Mouse (Mus musculus) kidney, adult 11 months (tissue): ENCODE data around the gene Rps6ka5.

Experiments used
- DNase-seq: peaks from one replicate; pipeline ENCODE4 v3.0.0; 2022

Rps6ka5 gene

DNA sequence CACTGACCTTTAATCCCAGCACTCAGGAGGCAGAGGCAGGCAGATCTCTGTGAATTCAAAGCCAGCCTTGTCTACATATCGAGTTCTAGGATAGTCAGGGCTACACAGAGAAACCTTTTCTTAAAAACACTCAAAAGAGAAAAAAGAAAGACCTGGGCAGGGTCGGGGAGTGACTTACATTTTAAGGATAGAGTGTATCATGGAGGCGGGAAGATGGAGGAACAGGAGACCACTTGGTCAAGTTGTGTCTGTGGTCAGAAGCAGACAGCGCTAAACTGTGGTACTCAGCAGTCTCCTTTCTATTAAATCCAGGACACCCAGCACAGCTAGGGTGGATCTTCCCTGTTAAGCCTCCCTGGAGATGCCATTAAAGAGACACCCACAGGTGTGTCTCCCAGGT is at the start of gene Rps6ka5:
TSS of gene Rps6ka5 (minus strand) at position 333 of the 400 bp plus-strand sequence.
- no peak for DNase-seq

DNA sequence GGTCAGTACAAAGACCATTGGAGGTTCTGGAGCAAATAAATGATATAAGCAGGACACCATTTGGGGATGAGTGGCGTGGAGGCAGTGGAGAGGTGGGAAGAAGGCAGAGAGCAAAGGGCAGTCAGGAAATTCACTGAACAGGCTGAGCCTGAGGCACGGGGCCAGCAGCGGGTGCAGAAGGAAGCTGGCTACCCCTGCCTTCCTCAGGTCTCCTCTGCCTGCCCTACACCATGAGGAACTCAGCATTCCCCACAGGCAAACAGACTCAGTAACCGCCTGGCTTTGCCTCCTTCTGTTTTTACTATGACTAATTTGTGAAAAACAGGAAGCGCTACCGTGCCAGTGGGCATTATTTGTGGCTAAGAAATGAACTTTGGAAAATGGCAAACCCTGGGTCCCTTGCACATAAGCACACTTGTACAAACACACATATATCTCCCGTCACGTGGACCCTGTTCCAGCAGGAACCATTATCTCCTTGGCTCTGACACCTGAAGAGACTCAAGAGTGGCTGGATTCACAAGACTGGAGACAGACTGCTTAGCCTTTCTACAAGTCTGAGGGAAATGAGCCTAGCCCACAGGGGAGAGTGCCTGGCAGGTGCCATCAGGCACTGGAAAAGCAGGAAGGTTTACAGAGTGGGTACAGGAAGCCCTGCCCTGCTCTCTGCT is 49.3 kb upstream of the Rps6ka5 start:
- peak; percentile 83 for DNase-seq

DNA sequence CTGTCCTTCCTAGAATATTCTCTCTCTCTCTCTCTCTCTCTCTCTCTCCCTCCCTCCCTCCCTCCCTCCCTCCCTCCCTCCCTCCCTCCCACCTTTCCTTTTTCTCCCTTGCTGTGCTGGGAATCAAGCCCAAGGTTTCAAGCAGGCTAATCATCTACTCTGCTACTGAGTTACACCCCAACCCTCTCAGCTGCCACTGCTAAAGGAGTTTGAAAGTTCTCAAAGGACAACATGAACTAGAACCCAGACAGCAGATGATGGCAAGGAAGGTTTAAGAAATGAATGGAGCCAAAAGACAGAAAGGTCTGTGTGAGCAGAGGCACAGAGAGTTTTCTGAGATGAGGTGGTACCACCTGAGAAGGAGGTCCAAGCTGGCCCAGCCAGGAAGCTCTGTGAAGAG is 48.5 kb upstream of the Rps6ka5 start:
- peak; percentile 34 for DNase-seq

DNA sequence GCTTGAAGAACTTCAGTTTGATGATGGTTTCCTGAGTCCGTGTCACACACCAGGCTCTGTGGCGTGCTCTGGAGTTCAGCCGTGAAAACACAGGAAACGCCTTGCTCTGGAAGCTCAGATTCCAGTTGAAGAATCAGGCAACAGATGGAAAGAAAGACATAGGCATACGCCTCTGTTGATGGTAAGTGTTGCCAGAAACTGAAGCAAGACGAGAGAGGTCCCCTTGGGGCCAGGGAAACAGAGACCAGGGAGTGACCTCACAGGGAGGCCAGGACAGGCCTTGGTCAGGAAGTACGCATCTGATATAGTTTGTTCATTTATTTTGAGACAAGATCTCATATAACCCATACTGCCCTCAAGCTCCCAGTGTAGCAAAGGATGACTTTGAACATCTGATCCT is 48.0 kb upstream of the Rps6ka5 start:
- no peak for DNase-seq

DNA sequence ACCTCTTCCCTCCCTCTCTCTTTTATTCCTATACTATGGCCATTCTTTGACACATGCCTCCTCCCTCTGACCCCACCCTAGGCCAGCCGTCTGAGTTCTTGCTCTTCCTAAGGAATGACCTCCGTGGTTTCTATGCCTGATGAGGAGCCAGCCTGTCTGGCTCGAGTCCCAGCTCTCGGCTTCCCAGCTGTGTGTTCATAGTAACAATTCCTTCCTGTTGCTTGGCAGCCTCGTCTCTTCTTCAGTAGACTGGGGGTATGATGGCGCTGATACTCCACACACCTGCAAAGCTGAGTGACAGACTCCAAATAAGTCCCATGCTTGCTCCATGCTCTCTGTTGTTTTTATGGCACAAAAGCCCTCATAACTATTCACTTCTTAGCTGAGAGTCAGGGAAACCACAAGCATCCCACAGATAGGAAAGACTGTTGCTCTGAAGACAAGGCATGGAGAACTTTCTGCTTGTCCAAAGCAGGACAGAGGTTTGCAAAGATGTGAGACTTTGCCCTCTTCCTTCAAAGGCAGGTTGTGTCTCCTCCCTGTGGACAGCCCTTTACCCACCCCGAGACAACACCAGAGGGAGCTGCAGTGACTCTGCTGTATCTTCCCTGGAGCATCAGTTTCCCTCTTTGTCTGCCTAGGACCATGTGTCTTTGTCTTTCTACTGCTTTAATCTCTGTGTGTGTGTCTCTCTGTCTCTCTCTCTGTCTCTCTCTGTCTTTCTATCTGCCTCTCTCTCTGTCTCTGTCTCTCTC is 45.6 kb upstream of the Rps6ka5 start:
- DNase-seq, result peak; percentile 31

DNA sequence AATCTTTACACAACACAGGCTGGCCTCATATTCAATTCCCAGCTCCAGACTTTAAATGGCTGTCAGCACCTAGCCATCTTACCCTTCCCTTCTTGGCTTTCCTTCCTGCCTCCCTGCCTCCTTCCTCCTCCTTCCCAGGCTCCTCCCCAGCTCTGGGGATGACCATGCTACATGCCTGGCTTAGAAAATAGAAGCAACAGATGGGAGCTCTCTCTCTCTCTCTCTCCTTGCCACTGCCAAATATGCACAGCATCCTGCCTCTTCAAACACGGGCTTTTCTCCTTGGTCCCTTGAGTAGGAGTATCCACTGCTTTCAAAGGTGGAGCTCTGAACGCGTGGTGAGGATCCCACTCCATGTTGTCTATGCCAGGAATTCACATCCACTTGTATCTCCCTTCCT is 44.0 kb upstream of the Rps6ka5 start:
- DNase-seq, result no peak

DNA sequence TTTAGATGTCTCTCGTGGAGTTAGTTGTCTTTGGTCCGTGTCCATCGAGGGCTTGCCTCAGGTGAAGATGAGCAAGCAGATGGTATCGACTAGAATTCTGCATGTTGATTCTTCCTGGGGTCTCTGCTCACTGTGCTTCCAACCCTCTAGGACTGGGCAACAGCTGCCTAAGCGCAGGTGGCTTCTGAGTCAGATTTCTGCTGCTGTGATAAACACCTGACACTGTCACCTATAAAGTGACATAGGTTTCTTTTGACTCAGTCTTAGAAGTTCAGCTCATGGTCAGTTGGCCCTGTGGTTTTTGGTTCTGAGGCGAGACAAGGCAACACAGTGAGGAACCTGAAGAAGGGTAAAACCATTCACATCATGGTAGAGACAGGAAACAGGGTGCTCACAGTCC is 43.1 kb upstream of the Rps6ka5 start:
- DNase-seq, result no peak

DNA sequence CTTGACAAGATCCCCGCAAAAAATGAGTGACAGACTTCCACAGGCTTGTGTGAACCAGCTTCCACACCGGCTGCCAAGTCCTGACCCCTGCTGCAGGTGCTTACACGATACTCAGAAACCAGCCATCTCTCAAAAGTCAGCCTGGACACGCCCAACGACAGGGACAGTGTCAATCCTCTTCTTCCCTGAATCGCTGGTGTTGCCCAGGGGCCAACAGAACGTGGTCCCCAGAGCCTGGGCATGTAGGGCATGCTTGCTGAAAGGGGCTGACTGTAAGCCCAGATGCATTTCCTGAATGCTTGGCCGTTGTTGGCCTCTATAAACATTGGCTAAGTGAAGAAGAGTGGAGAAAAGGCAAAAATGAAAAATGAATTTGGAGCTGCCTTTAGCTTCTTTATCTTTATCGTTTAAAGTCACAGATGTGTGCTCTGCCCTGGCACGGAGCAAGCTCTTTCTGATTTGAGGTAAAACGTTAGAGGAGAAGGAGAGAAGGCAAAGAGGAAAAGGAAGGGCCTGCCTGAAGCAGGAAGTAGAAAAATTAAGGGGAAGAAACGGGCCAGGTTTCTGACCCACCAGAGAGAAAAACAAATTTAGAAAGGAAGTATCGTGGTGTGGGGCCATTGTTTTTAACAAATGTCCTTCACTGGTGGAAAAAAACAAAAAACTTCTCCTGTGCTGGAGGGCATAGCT is 37.7 kb upstream of the Rps6ka5 start:
- no peak for DNase-seq

DNA sequence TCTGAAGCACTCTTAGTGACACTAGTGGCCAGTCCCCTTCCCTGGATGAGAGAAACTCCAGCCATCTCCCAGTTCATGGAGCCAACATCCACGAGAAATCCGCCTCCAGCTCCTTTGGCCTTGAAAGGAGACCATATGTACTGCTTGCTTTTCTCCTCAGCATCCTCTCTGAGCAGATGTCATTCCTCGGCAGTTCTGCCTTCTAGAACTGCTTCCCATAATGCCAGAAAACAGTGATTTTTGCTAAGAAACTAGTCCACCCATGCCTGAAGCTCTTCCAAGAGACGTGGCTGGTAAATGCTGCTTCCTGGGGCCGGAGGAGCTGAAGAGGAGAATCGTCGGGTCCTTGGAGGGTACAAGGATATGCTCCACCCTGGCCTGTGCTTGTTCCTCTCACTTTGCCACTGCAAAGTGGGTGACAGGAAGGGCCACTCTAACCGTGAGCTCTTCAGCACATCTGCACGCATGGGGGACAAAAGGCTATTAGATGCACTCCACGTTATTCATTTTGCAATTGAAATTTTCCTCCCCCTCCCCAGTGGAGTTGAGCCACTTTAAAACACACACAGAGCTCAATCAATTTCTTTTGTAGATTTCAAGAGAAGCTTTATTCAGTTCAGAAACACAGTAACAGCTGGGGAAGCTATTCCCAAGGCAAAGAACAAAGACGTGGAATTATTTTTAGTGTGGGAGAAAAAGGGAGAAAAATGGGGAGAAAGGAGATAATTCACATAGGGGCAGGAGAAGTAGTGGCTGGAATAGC is 36.1 kb upstream of the Rps6ka5 start:
- DNase-seq, result no peak

DNA sequence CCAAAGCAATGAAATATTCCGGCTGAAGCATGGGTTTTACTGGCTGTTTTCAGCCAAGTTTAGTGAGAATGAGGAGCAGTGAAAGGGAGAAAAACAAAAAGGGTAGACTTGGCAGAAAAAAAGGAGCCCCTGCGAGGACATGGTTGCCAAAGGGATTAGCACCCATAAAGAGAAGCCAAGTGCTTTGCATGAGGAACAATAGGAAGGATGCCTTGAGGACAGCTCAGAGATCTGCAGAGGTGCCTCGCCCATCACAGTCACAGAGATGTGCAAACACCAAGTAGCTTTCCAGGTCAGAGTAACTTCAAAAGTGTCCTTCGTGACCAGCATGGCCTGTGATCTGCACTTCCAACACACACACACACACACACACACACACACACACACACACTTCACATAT is 30.6 kb upstream of the Rps6ka5 start:
- no peak for DNase-seq

DNA sequence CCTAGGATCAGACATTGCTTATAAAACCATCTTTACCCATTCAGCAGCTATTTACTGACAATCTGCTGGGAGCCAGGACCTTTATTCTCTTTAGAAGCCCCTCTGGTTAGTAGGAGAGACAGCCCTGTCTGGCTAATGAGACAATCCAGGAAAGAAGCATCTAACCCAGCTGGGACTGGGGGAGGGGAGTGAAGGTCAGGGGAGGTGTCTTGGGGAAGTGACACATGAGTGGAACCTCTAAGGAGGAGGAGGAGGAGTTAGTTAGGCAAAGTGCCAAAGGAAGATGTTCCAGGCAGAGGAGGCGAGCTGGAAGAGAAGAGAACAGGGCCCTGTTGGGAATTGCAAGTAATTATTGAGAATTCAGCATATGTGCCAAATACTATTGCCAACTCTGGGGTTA is 26.9 kb upstream of the Rps6ka5 start:
- DNase-seq, result no peak

DNA sequence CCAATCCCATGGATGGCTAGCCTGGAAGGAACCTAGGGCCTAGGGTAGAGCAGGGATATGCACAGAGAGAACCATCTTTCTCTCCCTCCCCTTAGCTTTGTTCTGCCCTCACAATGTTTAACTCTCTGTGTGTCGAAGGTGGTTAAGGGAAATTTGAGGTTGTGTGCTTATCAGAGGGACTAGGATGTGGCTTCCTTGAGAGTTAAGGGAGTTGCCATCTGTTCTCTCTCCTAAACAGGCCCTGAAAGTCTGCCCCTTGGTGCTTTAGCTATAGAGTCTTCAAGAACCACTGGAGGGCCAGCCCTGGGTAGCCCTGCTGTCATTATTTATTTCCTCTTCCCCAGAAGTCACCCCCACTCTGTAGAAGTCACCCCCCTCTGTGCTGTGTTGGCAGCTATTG is 26.2 kb upstream of the Rps6ka5 start:
- DNase-seq, result no peak

DNA sequence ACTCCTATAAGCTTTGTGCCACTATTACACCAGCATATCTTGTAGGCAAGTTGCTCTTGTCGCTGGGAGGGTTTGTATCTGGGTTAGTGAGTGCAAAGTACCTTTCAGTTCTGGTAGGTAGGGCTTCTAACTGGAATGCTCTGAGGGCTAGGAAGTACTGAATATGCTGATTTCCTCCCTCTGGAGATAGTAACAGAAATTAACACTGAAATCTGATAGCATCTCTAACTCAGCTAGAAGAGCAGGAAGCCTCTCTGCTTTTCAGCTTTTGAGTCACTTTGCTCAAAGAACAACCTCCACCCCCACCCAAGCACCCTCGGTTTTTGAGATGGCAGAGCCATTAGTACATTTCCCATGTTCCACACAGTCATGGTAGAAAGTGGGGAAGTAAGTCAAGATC is 15.7 kb upstream of the Rps6ka5 start:
- DNase-seq, result no peak

DNA sequence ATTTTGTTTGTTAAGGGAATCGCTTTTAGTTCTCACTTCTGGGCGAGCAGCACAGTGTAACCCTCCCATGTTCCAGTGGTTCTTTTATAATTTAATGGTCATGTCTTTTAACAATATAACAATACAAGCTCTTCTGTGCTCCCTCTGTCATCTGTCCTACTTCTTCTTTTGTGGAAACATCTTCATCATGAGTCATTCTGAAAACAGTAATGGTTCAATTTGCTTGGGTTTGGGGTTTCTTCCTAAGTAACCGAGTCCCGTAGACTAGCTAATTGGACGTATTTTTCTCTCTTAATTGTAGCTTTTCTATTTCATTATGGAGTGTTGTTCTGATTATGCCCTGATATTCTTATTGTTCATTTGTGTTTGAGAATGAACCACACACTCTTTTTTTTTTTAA is 13.5 kb upstream of the Rps6ka5 start:
- DNase-seq, result no peak

DNA sequence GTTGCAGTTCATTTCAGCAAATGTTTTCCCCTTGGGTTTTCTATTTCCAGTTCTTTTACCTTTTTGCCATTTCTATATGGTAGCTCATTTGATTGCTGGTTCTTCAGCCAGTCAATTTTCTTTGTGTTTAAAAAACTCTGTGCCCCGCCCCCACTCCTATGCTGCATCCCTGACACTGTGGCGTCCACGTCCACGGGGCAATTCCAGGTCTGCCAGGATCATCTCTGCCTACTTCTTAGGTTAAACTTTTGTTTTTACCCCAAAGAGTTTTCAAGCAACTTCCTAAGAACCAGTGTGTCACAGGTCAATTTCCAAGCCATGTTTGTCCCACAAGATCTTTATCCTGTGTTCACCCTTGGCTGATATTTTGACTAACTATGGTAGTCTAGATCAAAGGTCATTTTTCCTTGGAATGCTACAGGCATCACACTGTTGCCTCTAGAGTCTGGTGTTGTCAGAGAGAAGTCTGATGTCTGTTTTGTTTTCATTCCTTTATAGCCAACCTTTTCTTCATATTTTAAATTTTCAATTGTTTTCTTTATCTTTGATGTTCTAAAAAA is 12.3 kb upstream of the Rps6ka5 start:
- no peak for DNase-seq

DNA sequence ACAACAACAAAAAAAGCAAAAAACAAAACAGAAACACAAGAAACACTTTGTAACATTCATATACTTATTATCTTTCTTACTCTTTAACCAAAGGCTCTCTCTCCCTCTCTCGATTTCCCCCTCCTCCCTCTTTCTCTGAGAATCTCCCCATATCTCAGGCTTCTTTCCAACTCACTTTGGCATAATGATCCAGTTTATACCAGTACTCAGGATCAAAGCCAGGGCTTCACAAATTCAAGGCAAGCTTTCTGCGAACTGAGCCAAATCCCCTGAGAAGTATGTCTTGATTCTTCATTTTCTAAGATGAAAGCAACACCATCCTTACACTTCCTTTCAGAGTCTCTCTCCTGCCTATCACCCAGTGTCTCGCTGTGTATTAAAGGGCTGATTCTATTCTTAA is 11.7 kb upstream of the Rps6ka5 start:
- no peak for DNase-seq

DNA sequence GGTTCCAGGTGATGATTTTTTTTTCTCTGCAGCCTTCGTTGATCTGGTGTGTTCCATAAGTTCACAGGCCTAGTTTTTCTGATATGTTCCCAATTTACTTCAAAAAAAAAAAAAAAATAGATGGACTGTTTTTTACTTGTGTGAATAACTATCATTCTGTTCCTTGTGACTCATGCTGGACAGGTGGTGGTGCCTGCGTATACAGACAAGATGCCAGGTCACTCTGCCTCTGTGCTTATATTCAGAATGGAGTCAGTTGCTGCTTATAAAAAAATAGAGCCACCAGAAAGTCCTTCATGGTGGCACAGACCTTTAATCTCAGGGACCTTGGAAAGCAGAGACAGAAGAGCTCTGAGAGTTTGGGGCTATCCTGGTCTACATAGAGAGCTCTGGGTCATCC is 8.8 kb upstream of the Rps6ka5 start:
- no peak for DNase-seq

DNA sequence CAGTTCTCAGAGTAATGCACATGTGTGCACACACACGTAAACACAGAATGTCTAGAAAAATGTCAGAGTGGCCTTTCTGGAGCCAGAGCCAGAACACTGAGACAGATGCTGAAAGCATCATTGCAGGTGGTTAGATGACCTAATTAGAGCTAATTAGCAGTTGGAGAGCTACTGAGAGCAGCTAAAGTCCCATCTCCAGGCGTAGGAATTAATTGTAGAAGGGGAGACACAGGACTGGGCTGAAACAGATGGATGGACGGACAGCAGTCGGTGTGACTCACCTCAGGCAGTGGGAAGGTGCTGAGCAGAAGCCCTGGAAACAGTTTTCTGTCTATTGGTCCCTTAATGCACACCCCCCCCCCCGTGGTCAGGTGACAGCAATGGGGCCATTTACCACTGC is 8.4 kb upstream of the Rps6ka5 start:
- no peak for DNase-seq

DNA sequence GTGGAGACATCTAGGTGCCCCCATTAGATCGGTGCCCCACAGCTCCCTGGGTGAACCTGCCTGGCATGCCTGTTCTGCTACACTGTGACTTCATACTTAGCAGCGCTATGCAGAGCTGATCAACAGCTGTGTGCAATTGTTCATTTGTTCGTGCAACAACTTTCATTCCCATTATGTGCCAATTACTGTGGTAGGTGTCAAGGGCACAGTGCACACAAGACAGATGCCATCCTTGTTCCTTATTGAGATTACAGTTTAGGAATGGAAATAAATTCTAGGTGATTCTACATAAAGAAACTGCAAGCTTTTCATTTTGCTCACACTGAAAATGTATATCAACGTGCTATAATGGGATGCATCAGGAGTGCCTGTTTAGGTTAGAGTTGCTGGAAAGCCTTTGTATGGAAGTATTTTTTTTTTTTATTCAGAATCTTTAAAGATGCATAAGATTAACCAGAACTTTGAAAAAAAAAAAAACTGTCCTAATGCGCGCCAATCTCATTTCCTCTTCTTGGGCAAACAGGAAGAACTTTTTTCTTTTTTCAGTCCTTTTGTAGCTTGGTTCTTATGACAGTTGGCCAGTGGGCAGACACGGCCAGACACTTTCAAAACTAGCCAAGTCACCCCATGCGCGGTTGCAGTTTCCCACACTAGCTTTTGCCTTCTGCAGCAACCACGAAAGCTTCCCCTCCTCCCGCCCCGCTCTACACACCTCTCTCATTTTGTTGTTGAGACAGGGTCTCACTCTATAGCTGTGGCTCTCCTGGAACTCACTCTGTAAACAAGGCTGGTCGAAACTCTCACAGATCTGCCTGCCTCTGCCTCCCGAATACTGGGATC is 2.1 kb upstream of the Rps6ka5 start:
- DNase-seq, result no peak

DNA sequence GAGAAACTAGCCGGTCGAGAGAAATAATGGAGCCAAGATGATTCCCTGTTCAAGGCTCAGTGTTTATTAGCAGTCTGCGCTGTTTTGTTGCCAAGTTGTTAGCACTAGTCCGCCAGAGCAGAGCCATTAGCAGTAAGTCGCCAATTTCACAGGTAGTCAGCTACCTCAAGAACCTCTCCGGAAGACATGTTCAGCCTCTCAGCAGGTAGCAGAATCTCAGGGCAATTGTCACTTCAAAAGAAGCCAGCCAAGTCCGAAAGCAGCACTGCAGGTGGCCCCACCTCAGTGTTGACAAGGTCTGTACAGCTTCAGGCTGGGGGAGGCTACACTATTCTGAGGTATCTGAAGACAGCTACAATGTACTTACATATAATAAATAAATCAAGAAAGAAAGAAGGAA is 1.1 kb upstream of the Rps6ka5 start:
- no peak for DNase-seq

DNA sequence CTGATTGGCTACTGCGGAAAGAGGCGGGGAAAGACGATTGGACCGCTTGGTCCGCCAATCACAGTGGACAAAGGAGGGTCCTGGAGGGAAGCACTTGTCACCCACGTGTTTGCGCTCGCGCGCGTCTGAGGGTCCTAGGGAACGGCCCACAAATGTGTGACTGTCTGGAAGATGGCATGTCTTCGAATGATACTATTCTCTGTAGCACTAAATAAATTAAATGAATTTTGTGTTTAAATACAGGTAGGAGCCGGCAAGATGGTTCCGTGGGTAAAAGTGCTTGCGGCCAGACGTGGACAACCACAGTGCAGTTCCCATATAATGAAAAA is 1.4 kb downstream of the Rps6ka5 start:
- DNase-seq, result no peak
